Mouse (Mus musculus) embryonic stem cell, embryonic (primary cell): ENCODE results near the gene Ak5.
"Not testable (repeated sequence)": the region's sequence is repeated elsewhere in the genome, so short reads cannot be mapped to it uniquely, and the experiment has no call there.

Experiments
- CTCF ChIA-PET, 4 experiments: fragments of 300-600 bp in 2 of 4; fragments of 350-600 bp in 2 of 4; sonication (Branson Sonifier 250); formaldehyde crosslinking; loops; one replicate each; lab custom pipeline; 2022; ENCODE audit warnings: inconsistent platforms in 2 of 4; lab: Charles Lee
- POLR2A ChIA-PET, 4 experiments: fragments of 300-600 bp in 2 of 4; fragments of 350-600 bp in 2 of 4; sonication (Branson Sonifier 250); formaldehyde crosslinking; loops; one replicate each; lab custom pipeline; 2022; ENCODE audit warnings: antibody characterized with exemption in 4 of 4, inconsistent platforms in 1 of 4; lab: Charles Lee

Ak5 gene

GRCm38 (mm10) chr3:152583033-152583432 lies 85.1 kb downstream of the Ak5 start:
- ChIA-PET CTCF (no interaction called here), POLR2A (interaction anchor here in 3 of 4 experiments (0.6 to 0.7 kb wide), 4 partner anchors 66 to 177 kb away, joined by 3 to 4 read pairs (median 3); no protein-coding TSS in a partner anchor)

GRCm38 (mm10) chr3:152581853-152582252 lies 86.3 kb downstream of the Ak5 start:
- POLR2A ChIA-PET, CTCF ChIA-PET: not testable (repeated sequence)

GRCm38 (mm10) chr3:152579984-152580591 lies 88.1 kb downstream of the Ak5 start:
- CTCF ChIA-PET, result no interaction called here
- POLR2A ChIA-PET, result no interaction called here

GRCm38 (mm10) chr3:152578282-152579228 lies 89.6 kb downstream of the Ak5 start:
- ChIA-PET CTCF (interaction anchor here in 2 of 4 experiments (1.2 to 1.3 kb wide), 2 partner anchors 102 to 237 kb away, joined by 3 to 4 read pairs; no protein-coding TSS in a partner anchor), POLR2A (interaction anchor here in 1 of 4 experiments (1.0 kb wide), 1 partner anchor 8 kb away, joined by 3 read pairs; no protein-coding TSS in a partner anchor)

- ChIA-PET CTCF (interaction anchor here in 2 of 4 experiments (0.6 to 1.3 kb wide), 3 partner anchors 9 to 238 kb away, joined by 3 to 5 read pairs (median 4); no protein-coding TSS in a partner anchor), POLR2A (interaction anchor here in 1 of 4 experiments (1.0 kb wide), 1 partner anchor 9 kb away, joined by 3 read pairs; no protein-coding TSS in a partner anchor)
Observed at GRCm38 (mm10) chr3:152577763-152578162, 90.4 kb downstream of the Ak5 start.

- CTCF ChIA-PET, result interaction anchor here in 2 of 4 experiments (0.6 to 1.3 kb wide), 3 partner anchors 8 to 238 kb away, joined by 3 to 5 read pairs (median 4); no protein-coding TSS in a partner anchor
- POLR2A ChIA-PET, result interaction anchor here in 1 of 4 experiments (0.7 kb wide), 1 partner anchor 378 kb away, joined by 6 read pairs; no protein-coding TSS in a partner anchor
Observed at GRCm38 (mm10) chr3:152577273-152577672, 90.9 kb downstream of the Ak5 start.

- CTCF ChIA-PET, result interaction anchor here in 2 of 4 experiments (0.6 kb wide), 2 partner anchors 8 to 284 kb away, joined by 5 to 6 read pairs; no protein-coding TSS in a partner anchor
- POLR2A ChIA-PET, result no interaction called here
Observed at GRCm38 (mm10) chr3:152569242-152569605, 98.9 kb downstream of the Ak5 start.

- POLR2A ChIA-PET, result interaction anchor here in 1 of 4 experiments (1.0 kb wide), 1 partner anchor 171 kb away, joined by 3 read pairs; no protein-coding TSS in a partner anchor
- CTCF ChIA-PET, result interaction anchor here in 2 of 4 experiments (0.6 kb wide), 2 partner anchors 9 to 283 kb away, joined by 5 to 6 read pairs; no protein-coding TSS in a partner anchor
Observed at GRCm38 (mm10) chr3:152568455-152569241, 99.5 kb downstream of the Ak5 start.

GRCm38 (mm10) chr3:152564516-152565113 lies 103.5 kb downstream of the Ak5 start:
- CTCF ChIA-PET, result no interaction called here

GRCm38 (mm10) chr3:152563833-152564232 lies 104.3 kb downstream of the Ak5 start:
- CTCF ChIA-PET, result no interaction called here
- POLR2A ChIA-PET, result no interaction called here

More at GRCm38 (mm10) chr3:152564516-152565113, 103.5 kb downstream of the Ak5 start:
- POLR2A ChIA-PET, result no interaction called here

- ChIA-PET POLR2A (no interaction called here), CTCF (no interaction called here)
Observed at GRCm38 (mm10) chr3:152561708-152562107, 106.5 kb downstream of the Ak5 start.

GRCm38 (mm10) chr3:152559295-152559694 lies 108.9 kb downstream of the Ak5 start:
- CTCF ChIA-PET, result no interaction called here

GRCm38 (mm10) chr3:152558106-152558505 lies 110.1 kb downstream of the Ak5 start:
- ChIA-PET CTCF (interaction anchor here in 2 of 4 experiments (0.6 to 0.7 kb wide), 3 partner anchors 65 to 237 kb away, joined by 3 to 7 read pairs (median 4); no protein-coding TSS in a partner anchor), POLR2A (interaction anchor here in 3 of 4 experiments (0.6 to 0.7 kb wide), 3 partner anchors 44 to 406 kb away, joined by 3 to 4 read pairs (median 4); no protein-coding TSS in a partner anchor)

More at GRCm38 (mm10) chr3:152559295-152559694, 108.9 kb downstream of the Ak5 start:
- POLR2A ChIA-PET, result no interaction called here

- ChIA-PET POLR2A (interaction anchor here in 2 of 4 experiments (0.6 kb wide), 2 partner anchors 343 to 407 kb away, joined by 4 read pairs; no protein-coding TSS in a partner anchor), CTCF (interaction anchor here in 2 of 4 experiments (0.6 kb wide), 2 partner anchors 66 to 84 kb away, joined by 3 to 4 read pairs; no protein-coding TSS in a partner anchor)
Observed at GRCm38 (mm10) chr3:152557659-152558058, 110.5 kb downstream of the Ak5 start.

GRCm38 (mm10) chr3:152556919-152557318 lies 111.2 kb downstream of the Ak5 start:
- CTCF ChIA-PET, result no interaction called here
- POLR2A ChIA-PET, result interaction anchor here in 1 of 4 experiments (0.6 kb wide), 1 partner anchor 102 kb away, joined by 5 read pairs; no protein-coding TSS in a partner anchor

GRCm38 (mm10) chr3:152556435-152556834 lies 111.7 kb downstream of the Ak5 start:
- POLR2A ChIA-PET, result interaction anchor here in 1 of 4 experiments (0.6 kb wide), 1 partner anchor 102 kb away, joined by 5 read pairs; no protein-coding TSS in a partner anchor
- CTCF ChIA-PET, result interaction anchor here in 1 of 4 experiments (0.7 kb wide), 1 partner anchor 106 kb away, joined by 3 read pairs; no protein-coding TSS in a partner anchor

GRCm38 (mm10) chr3:152555216-152555615 lies 112.9 kb downstream of the Ak5 start:
- ChIA-PET POLR2A (no interaction called here), CTCF (interaction anchor here in 1 of 4 experiments (0.7 kb wide), 1 partner anchor 41 kb away, joined by 4 read pairs; no protein-coding TSS in a partner anchor)
